Mouse (Mus musculus): ENCODE data around the gene Flna. TPM values are rescaled to one million over a fixed set of nuclear protein-coding genes. Genes with fewer than 3 reads are reported as not detected.

The Flna gene
- polyA plus RNA-seq, 1 experiment from 2014 or later: 364 TPM

- ATAC-seq (ENCODE audit: low FRiP score, low TSS enrichment): no peak
- H3K27me3 ChIP-seq (ENCODE audit: insufficient read depth, low read length): no peaks in the 10 kb centered on the region
- WGBS: 77% methylated on average over 6 of the region's 8 CpGs
- H3K4me3 ChIP-seq (ENCODE audit: low read length): no peak overlapping the region
- H3K9ac ChIP-seq (replicated peaks; ENCODE audit: low read length): no peak overlapping the region
- H3K36me3 ChIP-seq (ENCODE audit: insufficient read depth, low read length): no peaks in the 10 kb centered on the region
- H3K27ac ChIP-seq (ENCODE audit: low read length): no peak overlapping the region
- no peak overlapping the region for H3K4me2 ChIP-seq (replicated peaks; ENCODE audit: low read depth, low read length)
- H3K9me3 ChIP-seq (ENCODE audit: low read length): no peaks in the 10 kb centered on the region
- 0 out of 2 replicates have a peak, but pooled peaks cover 4% of the 10 kb centered on the region for H3K4me1 ChIP-seq (ENCODE audit: insufficient read depth, low read length)
These were observed 28.3 kb upstream of the Flna start for GRCm38 (mm10) chrX:74277916-74278315.

DNA sequence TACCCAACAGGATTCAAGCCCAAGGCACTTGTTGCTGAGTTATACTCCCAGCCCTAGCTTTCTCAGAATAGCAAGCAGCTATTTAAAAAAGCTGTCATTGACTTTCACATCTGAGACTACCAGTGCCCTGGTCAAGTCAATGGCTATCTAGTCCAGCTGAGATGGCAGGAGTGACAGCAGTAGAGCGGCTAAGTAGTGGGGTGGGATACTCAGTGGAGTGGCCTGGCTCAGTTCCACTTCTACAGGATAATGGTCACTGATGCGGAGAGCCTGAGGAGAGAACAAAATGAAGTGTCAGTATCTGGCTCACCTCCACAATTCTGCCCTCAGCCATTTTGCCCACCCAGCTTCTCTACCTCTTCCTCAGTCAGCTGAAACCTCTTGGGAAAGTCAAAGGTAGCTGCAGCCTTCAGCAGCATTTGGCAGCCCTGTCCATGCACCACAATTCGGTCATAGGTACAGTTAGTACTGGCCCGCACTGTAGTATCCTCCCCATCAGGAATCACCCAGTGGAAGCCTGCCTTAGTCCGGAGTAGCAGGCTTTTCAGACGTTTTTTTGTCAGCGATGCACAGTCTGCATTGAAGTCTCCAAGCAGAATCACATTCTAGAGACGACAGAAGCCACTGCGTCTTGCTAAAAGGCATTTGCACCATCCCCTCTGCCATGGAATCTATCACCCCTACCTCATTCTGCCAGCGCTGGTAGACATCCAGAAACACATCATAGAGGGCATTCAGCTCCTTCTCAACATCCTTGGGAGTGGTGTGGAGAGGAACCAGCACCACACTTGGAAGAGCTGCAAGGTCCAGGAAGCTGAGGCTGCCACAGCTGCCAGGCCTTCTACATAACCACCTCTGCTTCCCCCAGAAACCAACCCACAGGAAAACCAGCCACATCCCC is 24.1 kb upstream of the Flna start:
- no peak overlapping the region for H3K4me2 ChIP-seq (replicated peaks; ENCODE audit: low read depth, low read length)
- H3K27me3 ChIP-seq (ENCODE audit: insufficient read depth, low read length): no peaks in the 10 kb centered on the region
- H3K36me3 ChIP-seq (ENCODE audit: insufficient read depth, low read length): 0 out of 2 replicates have a peak, but pooled peaks cover 5% of the 10 kb centered on the region
- no peaks in the 10 kb centered on the region for H3K9me3 ChIP-seq (ENCODE audit: low read length)
- no peak overlapping the region for H3K4me3 ChIP-seq (ENCODE audit: low read length)
- no peak for ATAC-seq (ENCODE audit: low FRiP score, low TSS enrichment)
- H3K9ac ChIP-seq (replicated peaks; ENCODE audit: low read length): no peak overlapping the region
- H3K4me1 ChIP-seq (ENCODE audit: insufficient read depth, low read length): peaks cover 3% of the 10 kb centered on the region; the same call in 1 of the 2 replicates
- 42% methylated on average over 10 of the region's 10 CpGs for WGBS
- H3K27ac ChIP-seq (ENCODE audit: low read length): peak overlapping the region; percentile 29; the same call in 1 of the 2 replicates

- 0 out of 2 replicates have a peak, but pooled peaks cover 5% of the 10 kb centered on the region for H3K36me3 ChIP-seq (ENCODE audit: insufficient read depth, low read length)
- H3K4me1 ChIP-seq (ENCODE audit: insufficient read depth, low read length): peaks cover 3% of the 10 kb centered on the region; the same call in 1 of the 2 replicates
- H3K27me3 ChIP-seq (ENCODE audit: insufficient read depth, low read length): no peaks in the 10 kb centered on the region
- no peak for ATAC-seq (ENCODE audit: low FRiP score, low TSS enrichment)
- no peaks in the 10 kb centered on the region for H3K9me3 ChIP-seq (ENCODE audit: low read length)
- H3K4me3 ChIP-seq (ENCODE audit: low read length): peak overlapping the region; percentile 60
- WGBS: 24% methylated on average over 27 of the region's 27 CpGs
- H3K9ac ChIP-seq (replicated peaks; ENCODE audit: low read length): peak overlapping the region; percentile 86
- peak overlapping the region; percentile 80 for H3K27ac ChIP-seq (ENCODE audit: low read length)
- peak overlapping the region; percentile 57 for H3K4me2 ChIP-seq (replicated peaks; ENCODE audit: low read depth, low read length)
These were observed 21.4 kb upstream of the Flna start for GRCm38 (mm10) chrX:74270902-74271551.

- H3K4me1 ChIP-seq (ENCODE audit: insufficient read depth, low read length): peaks cover 3% of the 10 kb centered on the region; the same call in 1 of the 2 replicates
- peak within 1 kb of the TSS; percentile 86 for H3K9ac ChIP-seq (replicated peaks; ENCODE audit: low read length)
- peak within 1 kb of the TSS; percentile 95 for H3K27ac ChIP-seq (ENCODE audit: low read length)
- H3K4me3 ChIP-seq (ENCODE audit: low read length): peak within 1 kb of the TSS; percentile 60
- 24% methylated on average over 42 of the region's 42 CpGs for WGBS
- H3K4me2 ChIP-seq (replicated peaks; ENCODE audit: low read depth, low read length): peak within 1 kb of the TSS; percentile 57
- 0 out of 2 replicates have a peak, but pooled peaks cover 5% of the 10 kb centered on the region for H3K36me3 ChIP-seq (ENCODE audit: insufficient read depth, low read length)
- H3K27me3 ChIP-seq (ENCODE audit: insufficient read depth, low read length): no peaks in the 10 kb centered on the region
- no peaks in the 10 kb centered on the region for H3K9me3 ChIP-seq (ENCODE audit: low read length)
- peak; percentile 95 for ATAC-seq (ENCODE audit: low FRiP score, low TSS enrichment)
These were observed 20.7 kb upstream of the Flna start, which contains the start of gene Rpl10 for GRCm38 (mm10) chrX:74270062-74270901. TSS of gene Rpl10 (plus strand) at chrX:74270812.

GRCm38 (mm10) chrX:74269736-74270061 is 20.1 kb upstream of the Flna start:
- WGBS: 35% methylated on average over 3 of the region's 3 CpGs
- H3K36me3 ChIP-seq (ENCODE audit: insufficient read depth, low read length): 0 out of 2 replicates have a peak, but pooled peaks cover 5% of the 10 kb centered on the region
- peak overlapping the region; percentile 59 for H3K9ac ChIP-seq (replicated peaks; ENCODE audit: low read length)

DNA sequence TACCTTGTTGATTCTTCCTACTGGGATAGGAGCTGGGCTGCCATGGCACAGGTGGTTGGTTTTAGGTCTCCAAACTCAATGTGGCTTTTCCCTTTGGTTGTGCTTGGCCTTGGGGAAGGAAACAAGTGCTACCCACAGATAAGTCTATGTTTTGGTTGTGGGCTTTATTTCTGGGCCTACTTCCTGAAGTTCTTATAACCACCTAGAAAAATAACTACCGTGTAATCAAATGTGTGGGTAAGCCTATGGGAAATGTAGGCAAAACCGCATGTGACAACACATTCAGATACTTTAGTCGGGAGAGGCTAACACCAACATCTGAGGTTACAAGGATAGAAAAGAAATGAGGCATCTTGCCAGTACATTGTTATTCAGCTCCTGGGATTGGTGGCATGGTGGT is 8.1 kb upstream of the Flna start:
- WGBS: 91% methylated on average over 3 of the region's 3 CpGs
- H3K27ac ChIP-seq (ENCODE audit: low read length): no peak overlapping the region
- 0 out of 2 replicates have a peak, but pooled peaks cover 6% of the 10 kb centered on the region for H3K36me3 ChIP-seq (ENCODE audit: insufficient read depth, low read length)
- H3K9me3 ChIP-seq (ENCODE audit: low read length): no peaks in the 10 kb centered on the region
- no peaks in the 10 kb centered on the region for H3K27me3 ChIP-seq (ENCODE audit: insufficient read depth, low read length)
- no peaks in the 10 kb centered on the region for H3K4me1 ChIP-seq (ENCODE audit: insufficient read depth, low read length)
- no peak overlapping the region for H3K9ac ChIP-seq (replicated peaks; ENCODE audit: low read length)
- ATAC-seq (ENCODE audit: low FRiP score, low TSS enrichment): no peak
- H3K4me2 ChIP-seq (replicated peaks; ENCODE audit: low read depth, low read length): no peak overlapping the region
- H3K4me3 ChIP-seq (ENCODE audit: low read length): no peak overlapping the region

More at GRCm38 (mm10) chrX:74269736-74270061, 20.1 kb upstream of the Flna start:
- Histone ChIP-seq H3K9me3 (ENCODE audit: low read length) (no peaks in the 10 kb centered on the region), H3K27me3 (ENCODE audit: insufficient read depth, low read length) (no peaks in the 10 kb centered on the region; the same call in 1 of the 2 replicates), H3K4me2 (replicated peaks; ENCODE audit: low read depth, low read length) (peak overlapping the region; percentile 56), H3K4me3 (ENCODE audit: low read length) (peak overlapping the region; percentile 60), H3K4me1 (ENCODE audit: insufficient read depth, low read length) (peaks cover 3% of the 10 kb centered on the region; the same call in 1 of the 2 replicates), H3K27ac (ENCODE audit: low read length) (peak overlapping the region; percentile 95)
- peak; percentile 60 for ATAC-seq (ENCODE audit: low FRiP score, low TSS enrichment)

- peak overlapping the region; percentile 59 for H3K4me2 ChIP-seq (replicated peaks; ENCODE audit: low read depth, low read length)
- no peaks in the 10 kb centered on the region for H3K27me3 ChIP-seq (ENCODE audit: insufficient read depth, low read length)
- WGBS: 26% methylated on average over 31 of the region's 31 CpGs
- H3K4me1 ChIP-seq (ENCODE audit: insufficient read depth, low read length): no peaks in the 10 kb centered on the region
- H3K9me3 ChIP-seq (ENCODE audit: low read length): no peaks in the 10 kb centered on the region
- ATAC-seq (ENCODE audit: low FRiP score, low TSS enrichment): peak; percentile 79
- peak overlapping the region; percentile 83 for H3K9ac ChIP-seq (replicated peaks; ENCODE audit: low read length)
- H3K4me3 ChIP-seq (ENCODE audit: low read length): peak overlapping the region; percentile 62
- 0 out of 2 replicates have a peak, but pooled peaks cover 6% of the 10 kb centered on the region for H3K36me3 ChIP-seq (ENCODE audit: insufficient read depth, low read length)
- peak overlapping the region; percentile 92 for H3K27ac ChIP-seq (ENCODE audit: low read length)
These were observed 5.4 kb upstream of the Flna start for GRCm38 (mm10) chrX:74254888-74255565.

- Histone ChIP-seq H3K4me3 (ENCODE audit: low read length) (peak within 1 kb of the TSS; percentile 62), H3K9me3 (ENCODE audit: low read length) (no peaks in the 10 kb centered on the region), H3K4me2 (replicated peaks; ENCODE audit: low read depth, low read length) (peak within 1 kb of the TSS; percentile 59), H3K9ac (replicated peaks; ENCODE audit: low read length) (peak within 1 kb of the TSS; percentile 83), H3K36me3 (ENCODE audit: insufficient read depth, low read length) (0 out of 2 replicates have a peak, but pooled peaks cover 6% of the 10 kb centered on the region), H3K4me1 (ENCODE audit: insufficient read depth, low read length) (no peaks in the 10 kb centered on the region), H3K27me3 (ENCODE audit: insufficient read depth, low read length) (no peaks in the 10 kb centered on the region), H3K27ac (ENCODE audit: low read length) (peak within 1 kb of the TSS; percentile 92)
- peak; percentile 98 for ATAC-seq (ENCODE audit: low FRiP score, low TSS enrichment)
- 25% methylated on average over 39 of the region's 39 CpGs for WGBS
These were observed 4.7 kb upstream of the Flna start, which contains the start of gene Emd for GRCm38 (mm10) chrX:74254153-74254887. TSS of gene Emd (plus strand) at chrX:74254687.
